Mouse (Mus musculus) small intestine, adult 2 months (tissue): ENCODE measurements around the gene Tspan14.

Source experiments
- CTCF ChIP-seq: fragments of 200-500 bp; IDR thresholded peaks from 2 replicates; pipeline ENCODE4 v1.5.1; 2012; ENCODE audit warnings: low read depth, mild to moderate bottlenecking, control low read depth, inconsistent platforms, low read length, moderate library complexity, mixed read lengths; ENCODE audit not compliant: insufficient replicate concordance, insufficient read length; ENCODE audit errors: extremely low read depth
- POLR2A ChIP-seq: fragments of 200-500 bp; IDR thresholded peaks from 2 replicates; pipeline ENCODE4 v1.6.1; 2012; ENCODE audit warnings: low read depth, mild to moderate bottlenecking, control low read depth, inconsistent platforms, low read length, moderate library complexity

DNA sequence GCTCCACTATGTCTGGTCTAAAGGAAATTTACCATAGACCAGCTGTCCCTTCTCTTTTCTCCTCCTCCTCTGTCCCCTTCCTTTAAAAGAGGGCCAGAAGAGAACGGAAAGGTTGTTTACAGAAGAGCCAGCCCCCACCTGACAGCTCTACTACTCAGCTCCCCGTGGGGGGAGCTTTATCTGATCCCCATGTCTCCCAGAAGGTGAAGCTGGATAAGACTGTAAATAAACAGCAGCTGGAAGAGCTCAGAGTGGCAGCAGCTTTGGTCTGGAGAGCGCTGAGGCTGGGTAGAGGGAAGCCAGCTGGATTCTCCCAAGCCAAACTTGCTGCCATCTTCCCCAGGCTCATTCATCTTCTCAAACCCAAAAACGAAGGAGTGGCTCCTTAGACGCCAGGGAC is 41.0 kb upstream of the Tspan14 start:
- TF ChIP-seq POLR2A (no peak), CTCF (no peak)
